8 mouse cellular contexts compared by ENCODE assay signal in the genomic region with DNA sequence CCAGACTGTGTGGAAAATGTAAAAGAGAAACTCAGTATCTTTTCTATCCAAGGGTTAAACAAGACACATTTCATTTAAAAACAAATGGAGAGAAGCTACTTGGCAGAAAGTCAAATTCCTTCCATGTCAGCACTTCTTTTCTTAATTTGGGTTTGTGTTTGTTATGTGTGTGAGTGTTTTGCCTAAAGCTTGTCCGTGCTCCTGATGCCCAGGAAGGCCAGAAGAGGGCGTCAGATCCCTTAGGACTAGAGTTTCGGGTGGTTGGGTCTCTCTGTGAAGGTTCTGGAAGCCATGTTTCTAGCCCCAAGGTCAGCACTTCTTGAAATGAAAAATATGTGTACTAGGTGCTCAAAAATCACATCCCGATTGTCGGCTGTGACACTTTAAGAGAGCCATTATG. TPM values are rescaled to one million over a fixed set of nuclear protein-coding genes. Genes with fewer than 3 reads are reported as not detected.
DNase-seq lines count a peak whose midpoint lies in the region; ATAC-seq and TF ChIP-seq lines count a peak whose summit lies in the region.

No protein-coding gene starts in this region.

- peak; percentile 36 for TF ChIP-seq CTCF in C2C12 (IDR thresholded peaks at IDR 0.05; ENCODE audit: control insufficient read depth, insufficient read depth, insufficient read length)

- H3K79me3 ChIP-seq in C2C12 (ENCODE audit: low read depth), result no peaks in the 10 kb centered on the region

- H3K9me3 ChIP-seq in heart, embryonic 13.5 days, result no peaks in the 10 kb centered on the region
- no peaks in the 10 kb centered on the region for H3K9me3 ChIP-seq in liver, embryonic 15.5 days (replicated peaks)

- no peak overlapping the region for H3K27ac ChIP-seq in heart, embryonic 13.5 days (replicated peaks)
- no peak overlapping the region for H3K27ac ChIP-seq in liver, embryonic 15.5 days (replicated peaks)

- peaks cover 29% of the 10 kb centered on the region for H3K27me3 ChIP-seq in heart, embryonic 13.5 days (replicated peaks)
- no peaks in the 10 kb centered on the region for H3K27me3 ChIP-seq in C2C12 (ENCODE audit: control insufficient read depth, insufficient read depth, insufficient read length)
- peaks cover 44% of the 10 kb centered on the region for H3K27me3 ChIP-seq in liver, embryonic 15.5 days

- WGBS in heart, embryonic 13.5 days, result 60% methylated on average over 5 of the region's 5 CpGs
- 61% methylated on average over 5 of the region's 5 CpGs for WGBS in liver, embryonic 15.5 days (ENCODE audit: insufficient replicate concordance)

- no peak for DNase-seq in heart, adult 9 months (ENCODE audit: low spot score in 2 of 2)
- DNase-seq in embryo, embryonic 10.5 days (ENCODE audit: low spot score), result peak; percentile 53
- no peak for DNase-seq in thymus, postnatal 14 days
- no peak for DNase-seq in spleen, postnatal 10 days (ENCODE audit: low spot score in 2 of 2)
- no peak for DNase-seq in thymus, postnatal 0 days (ENCODE audit: low spot score)

- no peak overlapping the region for H3ac ChIP-seq in C2C12 (ENCODE audit: control insufficient read depth, insufficient read length, low read depth)

- peak overlapping the region; percentile 53 for H3K4me2 ChIP-seq in heart, embryonic 13.5 days
- peak overlapping the region; percentile 45 for H3K4me2 ChIP-seq in liver, embryonic 15.5 days

- no peaks in the 10 kb centered on the region for H3K79me2 ChIP-seq in C2C12 (ENCODE audit: control insufficient read depth, insufficient read depth)

- peaks cover 60% of the 10 kb centered on the region for H3K4me1 ChIP-seq in heart, embryonic 13.5 days
- H3K4me1 ChIP-seq in liver, embryonic 15.5 days (replicated peaks), result peaks cover 27% of the 10 kb centered on the region

- H3K4me3 ChIP-seq in heart, embryonic 13.5 days, result no peak overlapping the region
- H3K4me3 ChIP-seq in C2C12 (ENCODE audit: insufficient read depth, poor library complexity, severe bottlenecking), result no peak overlapping the region
- no peak overlapping the region for H3K4me3 ChIP-seq in liver, embryonic 15.5 days (replicated peaks)

- 0 out of 2 replicates have a peak overlapping the region, but pooled peaks have one; percentile 17 for H3K9ac ChIP-seq in heart, embryonic 13.5 days
- H3K9ac ChIP-seq in liver, embryonic 15.5 days, result no peak overlapping the region

- H3K36me3 ChIP-seq in heart, embryonic 13.5 days, result no peaks in the 10 kb centered on the region
- H3K36me3 ChIP-seq in C2C12 (ENCODE audit: control insufficient read depth, insufficient read depth), result no peaks in the 10 kb centered on the region
- H3K36me3 ChIP-seq in liver, embryonic 15.5 days (replicated peaks), result no peaks in the 10 kb centered on the region

- ATAC-seq in heart, embryonic 13.5 days (ENCODE audit: extremely low read depth, insufficient number of reproducible peaks, low FRiP score, low TSS enrichment), result no peak
- no peak for ATAC-seq in liver, embryonic 15.5 days (ENCODE audit: insufficient read depth)

TF ChIP-seq in C2C12, 6 proteins besides CTCF, POLR2A, EP300 and RAD21:
- no peak for TF ChIP-seq CEBPB (IDR thresholded peaks at IDR 0.05; ENCODE audit: low read depth)
- no peak for TF ChIP-seq USF1 (IDR thresholded peaks at IDR 0.05; ENCODE audit: low read depth)
- TF ChIP-seq MYOG (IDR thresholded peaks at IDR 0.05; ENCODE audit: control insufficient read depth, extremely low read depth, insufficient read length), result no peak

RNA-seq across cellular contexts. Expression of a gene that starts 15.8 kb away (rescaled TPM):
- 23.3 and 25.2 TPM in 2 replicates for polyA plus RNA-seq in heart, embryonic 13.5 days (2015; fragmentation: Nextera tagmentation; extraction: Ambion mirVana)
- 336 TPM for polyA plus RNA-seq in C2C12 (2012; fragmentation: generic; extraction: Trizol)
- polyA plus RNA-seq in liver, embryonic 15.5 days (2015; fragmentation: Nextera tagmentation; extraction: Ambion mirVana), result 20.9 and 22.8 TPM in 2 replicates
- polyA plus RNA-seq in thymus, postnatal 0 days (2015; fragmentation: Nextera tagmentation; extraction: Ambion mirVana), result 9.4 and 9.6 TPM in 2 replicates

Comparison
In these comparisons a context has a peak if more than half of its experiments do, and no peak if none do; other contexts are left out.
1. RNA of a gene that starts 15.8 kb away (polyA plus RNA-seq): 336 TPM in C2C12 (single experiment); 23.3 to 25.2 TPM in heart, embryonic 13.5 days, 20.9 to 22.8 TPM in liver, embryonic 15.5 days and 9.4 to 9.6 TPM in thymus, postnatal 0 days; every median in the first group is over 10 times any median in the second.